Mouse (Mus musculus) heart, postnatal 4 days (tissue): ENCODE data around the gene Fchsd2. TPM values are rescaled to one million over a fixed set of nuclear protein-coding genes. Genes with fewer than 3 reads are reported as not detected.

ENCODE experiments used
- DNase-seq: peaks from one replicate; pipeline ENCODE4 v3.0.0; 2021
- total RNA-seq, 2 experiments: library from RNA; stranded (reverse); gene quantifications; 2 replicates each; pipeline ENCODE4 v1.2.3; 2021

The Fchsd2 gene
- total RNA-seq, 2 experiments from 2014 or later: 20.4 to 22.1 TPM

DNA sequence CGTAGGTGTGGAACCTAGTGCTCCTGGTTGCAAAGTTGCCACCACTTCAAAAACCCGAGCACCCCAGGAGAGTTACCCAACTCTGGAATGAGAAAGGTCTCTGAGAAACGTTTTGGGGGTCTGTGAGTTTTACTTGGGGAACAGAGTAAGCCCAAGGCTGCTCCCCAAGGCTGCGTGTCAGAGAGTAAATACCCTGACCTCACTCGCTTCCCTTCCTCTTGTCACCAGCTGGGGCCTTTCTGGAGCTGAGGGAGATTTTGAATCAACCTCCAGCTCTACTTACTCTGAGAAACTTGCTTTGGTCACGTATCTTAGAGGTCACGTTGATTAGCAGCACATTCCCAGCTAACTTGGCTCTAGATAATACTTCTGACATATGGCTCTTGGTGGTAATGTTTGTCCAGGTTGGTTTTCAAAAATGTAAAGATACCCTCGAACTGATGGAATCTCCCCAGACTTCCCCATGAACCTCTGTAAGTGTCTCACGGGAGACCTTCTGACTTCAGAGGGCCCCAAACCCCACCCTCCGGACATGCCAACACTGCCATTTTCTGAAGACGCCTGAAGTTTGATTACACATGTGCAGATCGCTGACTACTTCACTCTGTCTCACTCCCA, 20.4 kb upstream of the Fchsd2 start:
- DNase-seq: no peak

- peak; percentile 40 for DNase-seq
Observed at GRCm38 (mm10) chr7:101074170-101074767, 18.4 kb upstream of the Fchsd2 start.

DNA sequence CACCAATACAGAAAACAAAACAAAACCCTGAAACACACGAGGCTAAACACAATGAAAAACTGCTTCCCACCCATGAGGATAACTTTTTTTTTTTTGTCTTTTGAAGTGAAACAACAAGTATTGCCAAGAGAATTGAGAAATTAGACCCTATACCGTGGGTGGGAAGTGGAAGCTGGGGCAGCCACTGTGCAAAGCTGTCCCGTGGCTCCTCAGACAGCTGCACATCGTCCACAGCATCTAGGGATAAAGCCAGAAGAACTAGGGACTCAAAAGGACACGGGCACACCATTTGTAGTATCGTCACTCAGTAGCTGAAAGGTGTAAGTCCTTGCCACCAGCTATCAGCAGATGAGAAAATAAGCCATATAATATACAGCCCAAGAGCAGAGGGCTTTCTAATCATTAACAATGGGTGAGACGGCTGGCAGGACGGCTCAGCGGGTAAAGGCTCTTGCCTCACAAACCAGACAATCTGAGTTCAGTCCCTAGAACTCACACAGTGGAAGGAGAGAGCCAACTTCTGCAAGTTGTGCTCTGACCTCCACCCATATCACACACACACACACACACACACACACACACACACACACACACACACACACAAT, 9.0 kb upstream of the Fchsd2 start:
- DNase-seq: no peak

DNA sequence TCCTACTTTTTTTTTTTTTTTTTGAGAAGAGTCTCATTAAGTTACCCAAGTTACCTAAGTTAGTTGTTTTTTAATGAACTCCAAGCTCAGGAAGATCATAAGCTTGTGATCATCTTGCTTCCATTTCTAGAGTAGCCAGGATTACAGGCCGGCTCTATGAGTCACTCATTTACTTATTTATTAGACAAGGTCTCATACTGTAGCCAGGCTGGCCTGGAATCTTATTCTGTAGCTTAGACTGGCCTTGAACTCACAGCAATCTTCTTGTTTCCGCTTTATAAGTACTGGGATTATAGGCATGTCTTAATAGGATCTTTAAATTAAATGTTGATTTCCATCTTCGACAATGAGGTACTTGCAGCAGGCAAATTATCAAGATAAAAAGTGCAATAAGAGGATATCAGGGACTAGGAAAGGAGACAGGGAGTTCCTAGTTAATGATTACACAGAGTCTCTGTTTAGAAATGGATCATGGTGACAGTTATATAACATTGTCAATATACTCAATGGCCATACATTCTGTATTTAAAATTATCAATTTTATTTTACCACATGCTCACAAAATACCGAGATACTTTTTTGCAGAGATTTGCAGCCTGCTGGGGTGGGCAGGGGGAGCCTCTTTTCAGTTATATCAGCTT, 7.7 kb upstream of the Fchsd2 start:
- no peak for DNase-seq

DNA sequence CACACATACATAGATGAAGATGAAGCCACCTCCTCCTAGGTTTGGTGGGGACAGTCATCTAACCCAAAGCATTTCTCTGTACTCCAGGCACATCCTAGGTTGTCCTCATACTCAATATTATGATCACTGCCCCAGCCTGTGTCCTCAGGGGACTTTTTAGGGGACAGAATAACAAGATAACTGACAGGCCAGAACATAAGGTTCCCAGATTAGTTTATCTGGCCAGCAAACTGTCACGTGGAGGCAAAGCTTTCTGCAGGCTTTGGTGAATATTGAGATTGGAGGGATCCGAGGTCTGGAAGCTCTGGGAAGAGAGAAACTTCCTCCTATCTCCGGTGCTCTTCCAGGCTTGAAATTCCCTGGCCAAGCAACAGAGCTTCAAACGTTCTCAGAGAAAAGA, 6.9 kb upstream of the Fchsd2 start:
- no peak for DNase-seq

- peak; percentile 52 for DNase-seq
Observed at GRCm38 (mm10) chr7:101088687-101089086, 4.0 kb upstream of the Fchsd2 start.

GRCm38 (mm10) chr7:101089242-101089641, 3.4 kb upstream of the Fchsd2 start:
- DNase-seq: no peak

DNA sequence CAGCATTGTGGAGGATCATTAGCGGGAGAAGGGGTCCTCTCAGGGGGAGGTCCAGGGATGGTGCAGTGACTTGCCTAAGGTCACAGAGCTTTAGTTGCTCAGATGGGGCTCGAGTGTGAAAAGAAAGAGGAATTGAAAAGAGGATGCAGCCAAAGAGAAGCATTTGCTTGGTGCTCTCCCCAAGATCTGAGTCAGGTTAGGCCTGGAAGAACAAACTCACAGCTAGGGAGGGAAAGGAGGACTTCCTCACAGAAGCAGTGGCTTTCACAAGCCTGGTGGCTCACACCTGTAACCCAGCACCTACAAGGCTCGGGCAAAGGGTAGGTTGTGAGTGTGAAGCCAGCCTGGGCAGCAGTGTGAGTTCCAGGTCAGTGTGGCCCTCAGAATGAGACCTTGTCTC, 568 bp downstream of the Fchsd2 start:
- DNase-seq: no peak

DNA sequence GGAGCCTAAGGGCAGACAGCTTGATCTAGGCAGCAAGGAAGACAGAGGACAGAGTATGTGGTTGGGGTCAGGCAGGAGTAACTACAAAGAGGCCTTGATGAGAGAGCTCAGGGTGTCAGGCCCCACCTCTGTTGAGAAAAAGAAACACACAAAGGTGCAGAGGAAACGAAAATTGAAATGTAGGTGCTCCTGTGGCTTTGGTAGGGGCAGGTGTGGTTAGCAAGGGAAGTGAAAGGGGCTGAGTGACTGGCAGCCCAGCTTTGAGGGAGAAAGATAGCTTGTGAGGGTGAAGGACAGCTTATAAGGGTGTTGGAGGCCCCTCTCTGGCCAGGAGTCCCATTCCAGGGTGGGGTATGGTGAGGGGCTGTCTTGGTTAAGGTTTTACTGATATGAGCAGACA, 2.1 kb downstream of the Fchsd2 start:
- DNase-seq: no peak

DNA sequence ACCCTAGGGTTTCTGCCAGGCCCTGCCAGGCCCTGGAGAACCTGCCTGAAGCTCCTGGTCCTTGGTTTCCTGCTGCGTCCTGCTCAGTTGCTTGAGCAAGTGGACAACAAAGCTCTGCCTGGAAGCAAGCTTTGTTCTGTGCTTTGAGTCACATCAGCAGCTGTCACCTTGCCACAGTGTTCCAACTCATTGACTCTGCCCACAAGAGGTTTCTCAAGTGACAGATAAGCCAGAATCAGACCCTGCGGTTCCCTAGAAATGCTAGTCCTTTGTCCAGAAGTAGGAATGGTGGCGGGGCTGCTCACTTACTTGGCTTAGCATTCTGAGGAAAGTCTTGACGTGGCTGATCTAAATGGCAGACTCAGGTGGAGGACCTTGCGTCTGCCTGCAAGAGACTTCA, 2.9 kb downstream of the Fchsd2 start:
- no peak for DNase-seq

DNA sequence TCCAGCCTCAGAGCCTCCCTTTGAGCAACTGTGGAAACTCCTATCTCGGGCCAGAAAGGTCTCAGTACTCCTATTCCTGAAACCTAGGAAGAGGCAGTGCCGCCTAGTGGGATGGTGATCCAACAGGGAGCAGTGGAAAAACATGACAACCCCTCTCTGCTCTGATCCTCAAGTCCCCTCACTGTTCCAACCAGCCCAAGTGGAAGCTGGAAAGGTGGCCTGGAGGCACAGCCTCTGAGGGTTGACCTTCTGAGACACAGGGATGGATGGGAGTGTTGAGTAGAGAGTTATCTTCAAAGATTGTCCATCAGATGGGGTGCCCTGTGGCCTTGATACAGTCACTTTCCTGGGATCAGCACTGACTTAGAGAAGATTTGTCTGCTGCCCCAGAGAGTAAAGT, 3.9 kb downstream of the Fchsd2 start:
- no peak for DNase-seq

- no peak for DNase-seq
Observed at GRCm38 (mm10) chr7:101097084-101097483, 4.4 kb downstream of the Fchsd2 start.

- no peak for DNase-seq
Observed at GRCm38 (mm10) chr7:101099981-101100380, 7.3 kb downstream of the Fchsd2 start.

GRCm38 (mm10) chr7:101101156-101101691, 8.6 kb downstream of the Fchsd2 start:
- DNase-seq: peak; percentile 58

- DNase-seq: no peak
Observed at GRCm38 (mm10) chr7:101106666-101107065, 14.0 kb downstream of the Fchsd2 start.

GRCm38 (mm10) chr7:101107073-101107810, 14.6 kb downstream of the Fchsd2 start:
- no peak for DNase-seq

- peak; percentile 99 for DNase-seq
Observed at GRCm38 (mm10) chr7:101107968-101108652, 15.4 kb downstream of the Fchsd2 start.

DNA sequence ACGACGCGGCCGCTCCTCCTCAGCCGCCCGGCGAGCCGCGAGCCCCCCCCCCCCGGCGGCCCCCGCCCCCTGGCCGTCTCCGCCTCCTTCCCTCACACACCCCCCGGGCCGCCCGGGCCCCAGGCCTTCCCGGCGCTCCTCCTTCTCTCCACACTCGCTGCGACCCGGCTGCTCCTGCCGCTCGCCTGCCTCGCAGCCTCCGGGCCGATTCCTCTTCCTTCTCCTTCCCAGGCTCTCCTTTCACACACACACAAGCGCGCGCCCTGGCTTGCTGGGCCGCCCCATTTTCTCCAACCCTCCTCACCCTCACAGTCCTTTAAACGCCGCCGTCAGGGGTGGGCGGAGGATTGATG, 16.0 kb downstream of the Fchsd2 start:
- DNase-seq: no peak

DNA sequence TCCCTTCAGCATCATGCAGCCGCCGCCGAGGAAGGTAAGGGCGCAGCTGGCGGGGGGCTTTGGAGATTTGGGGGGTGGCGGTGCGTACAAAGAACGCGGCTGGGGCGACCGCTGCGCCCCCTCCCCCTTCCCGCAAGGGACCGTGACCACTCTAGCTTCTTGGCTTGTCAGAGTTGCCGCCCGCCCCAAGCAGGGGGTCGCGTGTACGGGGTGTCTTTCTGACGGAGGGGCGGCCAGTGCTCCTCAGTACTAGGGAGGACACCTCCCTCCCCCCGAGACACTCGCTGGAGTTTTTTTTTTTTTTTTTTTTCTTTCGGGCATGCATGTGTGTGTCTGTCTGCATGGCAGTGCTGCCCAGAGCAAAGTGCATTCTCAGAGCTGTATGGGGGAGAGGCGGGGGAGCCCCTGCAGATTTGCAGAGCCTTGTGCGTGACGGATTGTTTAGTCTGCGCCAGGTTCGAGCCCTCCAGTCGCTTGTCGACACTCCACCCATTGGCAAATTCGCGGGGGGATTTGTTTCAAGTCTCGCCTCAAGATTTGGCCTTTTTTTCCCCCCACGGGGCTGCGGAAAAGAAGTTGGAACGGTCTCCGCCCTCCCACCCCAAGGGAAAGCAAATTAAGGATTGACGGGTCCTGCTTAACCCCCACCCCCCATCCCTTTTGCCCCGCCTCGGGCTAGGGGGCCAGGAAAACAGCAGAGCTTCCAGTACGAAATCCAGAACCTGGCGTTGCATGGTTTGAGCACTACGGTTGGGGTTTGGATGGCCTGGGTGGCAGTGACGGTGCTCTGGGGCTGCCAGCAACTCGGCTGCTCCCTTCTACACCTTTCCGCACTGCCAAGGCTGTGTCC, 16.6 kb downstream of the Fchsd2 start:
- DNase-seq: peak; percentile 31

- DNase-seq: no peak
Observed at GRCm38 (mm10) chr7:101109856-101110350, 17.2 kb downstream of the Fchsd2 start.

GRCm38 (mm10) chr7:101113410-101113809, 20.7 kb downstream of the Fchsd2 start:
- no peak for DNase-seq
